Comparison of ENCODE assay signal across 13 mouse cellular contexts in genomic region chr17:86366919-86367318, GRCm38 (mm10).
DNase-seq lines count a peak whose midpoint lies in the region; ATAC-seq and TF ChIP-seq lines count a peak whose summit lies in the region.
"Had no signal": no experiment of that assay in that cellular context is flagged by ENCODE, and none has a peak within 500 bp of the region (broad histone marks: within the 10 kb centered on the region; RNA-seq: fewer than 3 reads in every experiment).

No protein-coding gene starts in this region.

- intact Hi-C loops in heart, postnatal 10 days (cut with DNase I), result loop anchor here (5.0 kb wide), 1 partner anchor 70 kb away; no protein-coding TSS in a partner anchor

- no peak for TF ChIP-seq CTCF in hindbrain, postnatal 0 days (IDR thresholded peaks at IDR 0.05; ENCODE audit: low read depth)

- no peak overlapping the region for H3K27ac ChIP-seq in hindbrain, postnatal 0 days
- no peak overlapping the region for H3K27ac ChIP-seq in hindbrain, embryonic 12.5 days
- peak overlapping the region; percentile 17; the same call in 1 of the 2 replicates for H3K27ac ChIP-seq in forebrain, embryonic 16.5 days (ENCODE audit: low read length)
- H3K27ac ChIP-seq in neural tube, embryonic 15.5 days (replicated peaks), result no peak overlapping the region
- H3K27ac ChIP-seq: intestine, embryonic 15.5 days; midbrain, embryonic 10.5 days had no signal

- no peaks in the 10 kb centered on the region for H3K36me3 ChIP-seq in hindbrain, postnatal 0 days (ENCODE audit: insufficient read depth, low read length)
- no peaks in the 10 kb centered on the region for H3K36me3 ChIP-seq in hindbrain, embryonic 12.5 days
- no peaks in the 10 kb centered on the region for H3K36me3 ChIP-seq in forebrain, embryonic 16.5 days (ENCODE audit: control insufficient read depth, insufficient read depth)
- no peaks in the 10 kb centered on the region for H3K36me3 ChIP-seq in neural tube, embryonic 15.5 days
- H3K36me3 ChIP-seq: intestine, embryonic 15.5 days; midbrain, embryonic 10.5 days had no signal

- H3K4me3 ChIP-seq in hindbrain, postnatal 0 days (ENCODE audit: low read length), result no peak overlapping the region
- H3K4me3 ChIP-seq in hindbrain, embryonic 12.5 days, result no peak overlapping the region
- no peak overlapping the region for H3K4me3 ChIP-seq in forebrain, embryonic 16.5 days (replicated peaks; ENCODE audit: low read length)
- H3K4me3 ChIP-seq in neural tube, embryonic 15.5 days (replicated peaks), result no peak overlapping the region
- H3K4me3 ChIP-seq: intestine, embryonic 15.5 days; midbrain, embryonic 10.5 days had no signal

- 0 out of 2 replicates have a peak overlapping the region, but pooled peaks have one; percentile 6 for H3K4me2 ChIP-seq in hindbrain, postnatal 0 days (ENCODE audit: low read depth, low read length)
- H3K4me2 ChIP-seq in hindbrain, embryonic 12.5 days (replicated peaks), result no peak overlapping the region
- no peak overlapping the region for H3K4me2 ChIP-seq in forebrain, embryonic 16.5 days (ENCODE audit: low read length)
- no peak overlapping the region for H3K4me2 ChIP-seq in neural tube, embryonic 15.5 days
- H3K4me2 ChIP-seq: intestine, embryonic 15.5 days; lung, embryonic 14.5 days had no signal

- H3K27me3 ChIP-seq in hindbrain, postnatal 0 days (ENCODE audit: insufficient read depth, low read length), result no peaks in the 10 kb centered on the region
- no peaks in the 10 kb centered on the region for H3K27me3 ChIP-seq in hindbrain, embryonic 12.5 days
- no peaks in the 10 kb centered on the region for H3K27me3 ChIP-seq in forebrain, embryonic 16.5 days (replicated peaks; ENCODE audit: control insufficient read depth, insufficient read depth, low read length)
- no peaks in the 10 kb centered on the region for H3K27me3 ChIP-seq in neural tube, embryonic 15.5 days (replicated peaks)
- H3K27me3 ChIP-seq: intestine, embryonic 15.5 days had no signal

- H3K9ac ChIP-seq in hindbrain, postnatal 0 days (replicated peaks; ENCODE audit: low read length), result no peak overlapping the region
- H3K9ac ChIP-seq in hindbrain, embryonic 12.5 days, result no peak overlapping the region
- no peak overlapping the region for H3K9ac ChIP-seq in forebrain, embryonic 16.5 days (replicated peaks; ENCODE audit: low read depth, low read length)
- H3K9ac ChIP-seq in neural tube, embryonic 15.5 days (replicated peaks), result no peak overlapping the region
- H3K9ac ChIP-seq: intestine, embryonic 15.5 days; lung, embryonic 14.5 days had no signal

- ATAC-seq in cerebellum, adult (ENCODE audit: insufficient number of reproducible peaks, low FRiP score, low TSS enrichment), result no peak
- ATAC-seq in hindbrain, postnatal 0 days, result no peak
- no peak for ATAC-seq in hindbrain, embryonic 12.5 days (ENCODE audit: low FRiP score)
- peak; percentile 22; the same call in 1 of the 2 replicates for ATAC-seq in forebrain, embryonic 16.5 days
- ATAC-seq in neural tube, embryonic 15.5 days (ENCODE audit: low FRiP score), result no peak
- ATAC-seq: intestine, embryonic 15.5 days had no signal

- WGBS in hindbrain, postnatal 0 days, result 37% methylated on average over 10 of the region's 10 CpGs
- 76% methylated on average over 10 of the region's 10 CpGs for WGBS in hindbrain, embryonic 12.5 days
- WGBS in forebrain, embryonic 16.5 days, result 40% methylated on average over 10 of the region's 10 CpGs
- 70% methylated on average over 10 of the region's 10 CpGs for WGBS in neural tube, embryonic 15.5 days

- H3K4me1 ChIP-seq in hindbrain, postnatal 0 days (ENCODE audit: insufficient read depth, low read length), result peaks cover 25% of the 10 kb centered on the region
- H3K4me1 ChIP-seq in hindbrain, embryonic 12.5 days, result peaks cover 21% of the 10 kb centered on the region
- peaks cover 33% of the 10 kb centered on the region for H3K4me1 ChIP-seq in forebrain, embryonic 16.5 days (replicated peaks; ENCODE audit: control insufficient read depth, insufficient read depth, low read length)
- peaks cover 46% of the 10 kb centered on the region for H3K4me1 ChIP-seq in neural tube, embryonic 15.5 days

- no peaks in the 10 kb centered on the region for H3K9me3 ChIP-seq in hindbrain, postnatal 0 days (ENCODE audit: low read length)
- no peaks in the 10 kb centered on the region for H3K9me3 ChIP-seq in hindbrain, embryonic 12.5 days (replicated peaks)
- H3K9me3 ChIP-seq in forebrain, embryonic 16.5 days (ENCODE audit: control insufficient read depth, low read length), result no peaks in the 10 kb centered on the region
- H3K9me3 ChIP-seq in neural tube, embryonic 15.5 days (replicated peaks), result no peaks in the 10 kb centered on the region
- H3K9me3 ChIP-seq: intestine, embryonic 15.5 days; midbrain, embryonic 10.5 days had no signal

- peak; percentile 26 to 50 for DNase-seq in cerebellum, postnatal 14 days
- peak; percentile 49 for DNase-seq in hindbrain, postnatal 0 days (ENCODE audit: low spot score)
- DNase-seq in heart, postnatal 10 days, result peak; percentile 71 to 78
- no peak for DNase-seq in embryo, embryonic 9.5 days (ENCODE audit: extremely low spot score)
- DNase-seq: lung, embryonic 14.5 days; retina, postnatal 1 day; thymus, postnatal 36 days had no signal
